Comparison of ENCODE assay signal across 8 mouse cellular contexts in genomic region chr3:95314486-95315093, GRCm38 (mm10). TPM values are rescaled to one million over a fixed set of nuclear protein-coding genes. Genes with fewer than 3 reads are reported as not detected.
DNase-seq lines count a peak whose midpoint lies in the region; ATAC-seq and TF ChIP-seq lines count a peak whose summit lies in the region.

Gene Cers2 (plus strand): TSS chr3:95314791.

- peaks cover 21% of the 10 kb centered on the region; the same call in 1 of the 2 replicates for H3K79me2 ChIP-seq in liver, adult 2 months (ENCODE audit: control insufficient read depth, insufficient read depth, low read length)

- peak; percentile 26 for ATAC-seq in forebrain, postnatal 0 days
- peak; percentile 71 for ATAC-seq in hindbrain, embryonic 14.5 days (ENCODE audit: low FRiP score)
- no peak for ATAC-seq in liver, postnatal 0 days

- peak within 1 kb of the TSS; percentile 92 for H3K4me3 ChIP-seq in liver, adult 2 months (ENCODE audit: insufficient read depth, low read depth, low read length)
- H3K4me3 ChIP-seq in forebrain, postnatal 0 days (ENCODE audit: low read depth, low read length): peak within 1 kb of the TSS; percentile 74
- H3K4me3 ChIP-seq in hindbrain, embryonic 14.5 days (replicated peaks; ENCODE audit: low read length): peak within 1 kb of the TSS; percentile 84
- peak within 1 kb of the TSS; percentile 78 for H3K4me3 ChIP-seq in liver, postnatal 0 days (ENCODE audit: low read depth, low read length)

- H3K36me3 ChIP-seq in liver, adult 2 months (ENCODE audit: control insufficient read depth, insufficient read depth, low read length): no peaks in the 10 kb centered on the region
- H3K36me3 ChIP-seq in forebrain, postnatal 0 days (ENCODE audit: insufficient read depth): no peaks in the 10 kb centered on the region
- no peaks in the 10 kb centered on the region for H3K36me3 ChIP-seq in hindbrain, embryonic 14.5 days (replicated peaks; ENCODE audit: control insufficient read depth, insufficient read depth)
- H3K36me3 ChIP-seq in liver, postnatal 0 days (replicated peaks; ENCODE audit: insufficient read depth, low read length): no peaks in the 10 kb centered on the region

- TF ChIP-seq CTCF in liver, adult 2 months (IDR thresholded peaks at IDR 0.05; ENCODE audit: low read depth, low read length): no peak
- no peak for TF ChIP-seq CTCF in forebrain, postnatal 0 days (IDR thresholded peaks at IDR 0.05; ENCODE audit: low read depth)
- no peak for TF ChIP-seq CTCF in liver, postnatal 0 days (IDR thresholded peaks at IDR 0.05; ENCODE audit: low read depth)

- peak within 1 kb of the TSS; percentile 99 for H3K9ac ChIP-seq in liver, adult 2 months (ENCODE audit: low read depth, low read length)
- H3K9ac ChIP-seq in forebrain, postnatal 0 days: peak within 1 kb of the TSS; percentile 96
- peak within 1 kb of the TSS; percentile 90 for H3K9ac ChIP-seq in hindbrain, embryonic 14.5 days
- H3K9ac ChIP-seq in liver, postnatal 0 days (replicated peaks): peak within 1 kb of the TSS; percentile 94

- no peak for TF ChIP-seq EP300 in liver, postnatal 0 days (IDR thresholded peaks at IDR 0.05; ENCODE audit: low read depth)

- no peaks in the 10 kb centered on the region for H3K9me3 ChIP-seq in forebrain, postnatal 0 days (ENCODE audit: low read length)
- no peaks in the 10 kb centered on the region for H3K9me3 ChIP-seq in hindbrain, embryonic 14.5 days (ENCODE audit: control insufficient read depth, low read length)
- H3K9me3 ChIP-seq in liver, postnatal 0 days (ENCODE audit: low read length): no peaks in the 10 kb centered on the region

- no peaks in the 10 kb centered on the region for H3K27me3 ChIP-seq in liver, adult 2 months (ENCODE audit: control insufficient read depth, insufficient read depth, low read length)
- H3K27me3 ChIP-seq in forebrain, postnatal 0 days (ENCODE audit: insufficient read depth, low read length): no peaks in the 10 kb centered on the region
- no peaks in the 10 kb centered on the region for H3K27me3 ChIP-seq in hindbrain, embryonic 14.5 days (ENCODE audit: control insufficient read depth, insufficient read depth, low read length)
- no peaks in the 10 kb centered on the region for H3K27me3 ChIP-seq in liver, postnatal 0 days (ENCODE audit: insufficient read depth, low read length)

- H3K27ac ChIP-seq in liver, adult 2 months (replicated peaks; ENCODE audit: insufficient read depth, low read depth, low read length): peak within 1 kb of the TSS; percentile 88
- peak within 1 kb of the TSS; percentile 92 for H3K27ac ChIP-seq in forebrain, postnatal 0 days (ENCODE audit: low read depth, low read length)
- peak within 1 kb of the TSS; percentile 91 for H3K27ac ChIP-seq in hindbrain, embryonic 14.5 days
- peak within 1 kb of the TSS; percentile 96 for H3K27ac ChIP-seq in liver, postnatal 0 days (ENCODE audit: low read depth)

- WGBS in liver, adult 2 months: 7% methylated on average over 27 of the region's 27 CpGs
- WGBS in forebrain, postnatal 0 days: 3% methylated on average over 27 of the region's 27 CpGs
- 2% methylated on average over 27 of the region's 27 CpGs for WGBS in hindbrain, embryonic 14.5 days
- 4% methylated on average over 27 of the region's 27 CpGs for WGBS in liver, postnatal 0 days (ENCODE audit: insufficient replicate concordance)

- TF ChIP-seq POLR2A in liver, adult 2 months (IDR thresholded peaks at IDR 0.05; ENCODE audit: extremely low read depth, insufficient read depth, low read length): no peak

- peak within 1 kb of the TSS; percentile 55 for H3K4me2 ChIP-seq in forebrain, postnatal 0 days (ENCODE audit: low read depth)
- H3K4me2 ChIP-seq in hindbrain, embryonic 14.5 days (replicated peaks): peak within 1 kb of the TSS; percentile 60
- peak within 1 kb of the TSS; percentile 87 for H3K4me2 ChIP-seq in liver, postnatal 0 days (ENCODE audit: low read depth, low read length)

- H3K4me1 ChIP-seq in liver, adult 2 months (ENCODE audit: control insufficient read depth, insufficient read depth, low read length): peaks cover 18% of the 10 kb centered on the region
- peaks cover 19% of the 10 kb centered on the region for H3K4me1 ChIP-seq in forebrain, postnatal 0 days (ENCODE audit: insufficient read depth)
- peaks cover 24% of the 10 kb centered on the region for H3K4me1 ChIP-seq in hindbrain, embryonic 14.5 days (replicated peaks; ENCODE audit: control insufficient read depth, insufficient read depth, low read length)
- H3K4me1 ChIP-seq in liver, postnatal 0 days (ENCODE audit: insufficient read depth): peaks cover 54% of the 10 kb centered on the region

- no peak for DNase-seq in liver, adult 2 months (ENCODE audit: extremely low read depth, low read depth, low spot score)
- DNase-seq in liver: no peak
- no peak for DNase-seq in adrenal gland, adult 2 months
- peak; percentile 56 for DNase-seq in forebrain, postnatal 0 days
- DNase-seq in hindbrain, embryonic 14.5 days (ENCODE audit: low spot score): peak; percentile 41
- no peak for DNase-seq in liver, postnatal 0 days
- DNase-seq in urinary bladder, postnatal 4 days (ENCODE audit: low spot score in 2 of 2): no peak
- DNase-seq in kidney, postnatal 36 days: no peak

RNA-seq across cellular contexts. Expression of gene Cers2, which starts in this region (rescaled TPM):
- 283 and 284 TPM in 2 replicates for total RNA-seq in liver, adult 2 months (2014; rRNA removed)
- 266 and 271 TPM in 2 replicates for polyA plus RNA-seq in liver, adult 2 months (2012; rRNA removed)
- total RNA-seq in adrenal gland, adult 2 months (2021): 100 to 1,000 TPM; 224 to 263 TPM
- 78.7 and 99.1 TPM in 2 replicates for polyA plus RNA-seq in adrenal gland, adult 2 months (2012; rRNA removed)
- total RNA-seq in forebrain, postnatal 0 days (2014; rRNA removed): 59.4 and 72.6 TPM in 2 replicates
- polyA plus RNA-seq in forebrain, postnatal 0 days (2015; fragmentation: Nextera tagmentation; extraction: Ambion mirVana): 68.6 and 77.9 TPM in 2 replicates
- polyA plus RNA-seq in hindbrain, embryonic 14.5 days (2014; fragmentation: Nextera tagmentation; extraction: Ambion mirVana): 81.8 and 88.3 TPM in 2 replicates
- 124 and 125 TPM in 2 replicates for polyA plus RNA-seq in liver, postnatal 0 days (2015; fragmentation: Nextera tagmentation; extraction: Ambion mirVana)

Comparison
In these comparisons a context has a peak if more than half of its experiments do, and no peak if none do; other contexts are left out.
1. DNase-seq: peak in forebrain, postnatal 0 days (single experiment) and hindbrain, embryonic 14.5 days (single experiment); none in liver, adult 2 months (single experiment), liver (single experiment), adrenal gland, adult 2 months (single experiment), liver, postnatal 0 days (single experiment), urinary bladder, postnatal 4 days (0 of 2) and kidney, postnatal 36 days (0 of 2).
2. Peak in every context shown above with its lines, with median percentiles within 50 percentile points of each other: H3K27ac ChIP-seq, H3K4me3 ChIP-seq, H3K9ac ChIP-seq and H3K4me2 ChIP-seq.